Mouse (Mus musculus) forelimb bud, embryonic 11.5 days (tissue): ENCODE data around the gene Vmn2r9.
"Not testable (repeated sequence)": the region's sequence is repeated elsewhere in the genome, so short reads cannot be mapped to it uniquely, and the experiment has no call there.

ENCODE experiments used
- DNase-seq: peaks from one replicate; pipeline ENCODE4 v3.0.0-alpha.2; 2012; ENCODE audit warnings: low read depth, low spot score

Gene Vmn2r9

GRCm38 (mm10) chr5:108852501-108852900 lies at the start of gene Vmn2r9:
TSS of gene Vmn2r9 (minus strand) at chr5:108852601.
- not testable (repeated sequence) for DNase-seq

- DNase-seq: peak; percentile 1
These were observed 14.3 kb upstream of the Vmn2r9 start for GRCm38 (mm10) chr5:108866746-108867145.

GRCm38 (mm10) chr5:108849466-108849865 lies 2.9 kb downstream of the Vmn2r9 start:
- no peak for DNase-seq

- peak; percentile 9 for DNase-seq
These were observed 16.2 kb downstream of the Vmn2r9 start for GRCm38 (mm10) chr5:108836156-108836555.

GRCm38 (mm10) chr5:108823276-108823675 lies 29.1 kb downstream of the Vmn2r9 start:
- DNase-seq: no peak

- DNase-seq: not testable (repeated sequence)
These were observed 43.7 kb downstream of the Vmn2r9 start, which contains the start of gene Vmn2r8 for GRCm38 (mm10) chr5:108808750-108809149. TSS of gene Vmn2r8 (minus strand) at chr5:108808850.

- DNase-seq: no peak
These were observed 48.8 kb downstream of the Vmn2r9 start for GRCm38 (mm10) chr5:108803646-108804045.

GRCm38 (mm10) chr5:108795263-108795662 lies 57.1 kb downstream of the Vmn2r9 start, which contains the start of gene Tmed11:
TSS of gene Tmed11 (minus strand) at chr5:108795363.
- not testable (repeated sequence) for DNase-seq

GRCm38 (mm10) chr5:108790385-108790784 lies 62.0 kb downstream of the Vmn2r9 start:
- DNase-seq: peak; percentile 2
